Mouse (Mus musculus) monocyte, adult 2 months (primary cell): ENCODE results near the gene Wwox.

ENCODE experiments used
- DNase-seq, 2 experiments: peaks; one replicate each; pipeline ENCODE4 v3.0.0; 2022; ENCODE audit warnings: low spot score in 2 of 2, low read depth in 1 of 2

Wwox gene

DNA sequence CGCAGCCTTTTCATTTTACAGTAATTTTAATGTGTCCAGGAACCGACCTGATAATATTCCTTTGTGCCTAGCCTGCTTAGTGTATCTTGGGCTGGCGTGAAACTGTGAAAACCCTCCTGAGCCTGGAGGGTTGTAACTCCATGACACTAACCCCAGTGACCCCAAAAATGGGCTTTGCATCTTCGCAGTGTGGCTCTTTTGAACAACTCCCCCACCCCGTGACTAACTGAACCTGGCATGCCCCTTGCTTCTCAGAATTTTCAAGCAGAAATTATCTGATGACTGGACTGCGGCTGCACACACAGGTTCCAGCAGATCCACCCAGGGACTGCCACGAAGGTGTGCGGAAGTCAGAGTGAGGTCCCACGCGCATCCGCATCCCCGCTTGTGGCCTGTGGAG is 631.8 kb downstream of the Wwox start:
- no peak for DNase-seq

- no peak for DNase-seq
These were observed 638.8 kb downstream of the Wwox start for GRCm38 (mm10) chr8:115078296-115078695.

- no peak for DNase-seq
These were observed 642.1 kb downstream of the Wwox start for GRCm38 (mm10) chr8:115081302-115082207.

DNA sequence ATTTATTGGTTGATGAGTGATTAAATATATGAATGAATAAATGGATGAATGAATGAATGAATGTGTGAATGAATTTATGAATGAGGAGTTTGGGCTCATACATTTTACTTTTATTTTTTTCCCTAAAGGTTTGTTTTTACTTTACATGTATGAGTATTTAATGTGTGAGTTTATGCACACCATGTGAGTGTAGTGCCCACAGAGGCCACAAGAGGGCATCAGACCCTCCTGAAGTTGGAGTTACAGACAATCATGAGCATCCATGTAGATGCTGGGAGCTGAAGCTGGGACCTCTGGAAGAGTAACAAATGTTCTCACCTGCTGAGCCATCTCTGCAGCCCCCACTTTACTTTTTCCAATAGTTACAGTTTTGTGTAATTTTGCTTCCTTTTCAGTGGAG is 648.7 kb downstream of the Wwox start:
- DNase-seq = no peak

- no peak for DNase-seq
These were observed 650.3 kb downstream of the Wwox start for GRCm38 (mm10) chr8:115089744-115090143.

DNA sequence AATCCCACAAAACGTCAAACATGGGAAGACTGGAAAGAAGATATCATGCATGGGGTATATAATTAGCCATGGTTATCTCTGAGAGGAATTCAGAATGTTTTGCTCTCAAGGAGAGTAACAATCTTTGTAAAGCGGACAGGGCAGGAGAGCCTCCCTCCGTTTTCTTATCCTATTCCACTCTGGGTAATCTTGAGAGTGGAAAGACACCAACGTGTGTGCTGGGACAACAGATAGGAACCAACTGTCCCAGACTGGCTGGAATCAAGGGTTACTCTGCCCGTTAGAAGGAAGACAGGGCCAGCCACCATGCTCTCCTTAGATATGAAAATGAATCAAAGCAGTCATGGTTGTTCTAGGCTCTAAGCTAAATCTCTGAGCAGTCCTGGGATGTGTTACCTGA is 650.7 kb downstream of the Wwox start:
- DNase-seq = no peak

- DNase-seq = no peak
These were observed 656.1 kb downstream of the Wwox start for GRCm38 (mm10) chr8:115095548-115095947.

DNA sequence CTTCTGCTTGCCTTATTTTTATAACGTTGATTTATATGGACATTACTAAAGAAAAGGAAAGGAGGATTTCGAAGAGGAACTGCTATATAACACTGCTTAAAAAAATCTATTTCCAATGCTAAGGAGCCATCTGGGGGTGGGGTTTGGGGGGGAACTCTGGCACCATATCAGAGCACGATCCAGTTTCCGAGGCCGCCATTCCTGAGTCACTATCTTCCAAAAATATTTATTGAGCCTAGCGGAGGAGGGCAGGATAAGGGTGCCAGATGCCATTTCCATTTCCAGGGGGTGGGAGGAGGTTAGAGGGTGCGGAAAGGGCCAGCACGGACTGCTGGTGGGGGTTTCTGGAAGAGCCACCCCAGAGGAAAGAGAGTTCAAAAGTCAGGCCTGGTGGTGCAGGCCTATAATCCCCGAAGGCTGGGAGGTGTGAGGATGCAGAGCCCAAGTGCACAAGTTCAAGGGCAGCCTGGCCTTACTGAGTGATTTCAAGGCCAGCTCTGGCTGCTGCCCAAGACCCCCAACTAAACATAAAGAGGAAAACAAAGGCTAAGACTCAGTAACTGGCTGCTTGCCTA is 658.6 kb downstream of the Wwox start:
- DNase-seq = no peak

- DNase-seq = no peak
These were observed 669.9 kb downstream of the Wwox start for GRCm38 (mm10) chr8:115109309-115109708.

DNA sequence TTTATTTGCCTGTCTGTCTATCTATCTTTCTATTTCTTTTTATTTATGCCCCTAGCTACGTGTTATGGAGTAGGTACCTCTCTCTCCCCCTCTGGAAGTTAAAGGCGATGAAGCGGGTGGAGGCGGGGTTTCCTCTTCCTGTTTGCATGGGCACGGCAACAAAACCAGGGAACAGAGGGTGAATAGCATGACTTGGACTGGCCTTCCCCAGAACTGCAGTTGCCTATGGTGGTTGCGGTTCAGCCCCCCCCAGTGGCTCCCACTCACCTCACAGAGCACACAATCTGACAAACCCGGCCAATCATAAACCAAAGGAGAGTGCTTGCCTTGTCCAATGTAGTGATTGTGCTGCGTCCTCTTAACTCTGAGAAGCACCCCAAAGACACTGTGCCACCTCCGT is 671.0 kb downstream of the Wwox start:
- DNase-seq = no peak

DNA sequence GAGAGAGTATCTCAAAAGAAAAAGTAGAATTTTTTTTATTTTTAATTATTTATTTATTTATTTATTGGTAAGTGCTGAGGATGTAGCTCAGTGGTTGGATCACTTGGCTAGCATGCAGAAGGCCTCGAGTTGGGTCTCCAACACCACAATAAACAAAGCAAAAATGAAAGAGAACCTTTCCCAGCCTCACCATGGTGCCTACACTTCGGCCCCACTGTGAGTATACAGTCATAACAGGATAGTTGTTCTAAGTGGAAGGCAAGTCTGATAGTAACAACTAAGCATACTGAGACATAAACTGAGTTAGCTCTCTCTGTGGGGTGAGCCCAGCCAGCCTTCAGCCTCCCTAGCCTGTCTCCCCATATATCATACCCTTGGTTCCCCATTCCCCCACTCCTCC is 672.6 kb downstream of the Wwox start:
- DNase-seq = no peak

- DNase-seq = no peak
These were observed 675.0 kb downstream of the Wwox start for GRCm38 (mm10) chr8:115114498-115114897.

DNA sequence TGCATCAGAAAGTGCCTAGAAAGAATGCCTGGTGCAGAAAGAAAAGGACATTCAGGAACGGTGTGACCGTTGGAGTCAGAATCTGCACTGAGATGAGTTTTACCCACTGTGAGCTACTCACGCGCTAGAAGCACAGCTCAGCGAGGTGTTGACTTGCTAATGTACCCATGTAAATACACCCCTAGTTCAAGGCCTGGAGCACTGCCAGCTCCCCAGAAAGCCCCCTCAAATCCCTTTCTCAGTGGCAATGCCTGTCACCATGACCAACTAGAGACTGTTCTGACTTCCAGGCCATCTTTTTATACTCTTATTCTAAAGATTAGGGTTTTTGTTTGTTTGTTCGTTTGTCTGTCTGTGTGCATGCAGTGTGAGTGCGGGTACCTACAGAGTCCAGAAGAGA is 686.6 kb downstream of the Wwox start:
- DNase-seq = no peak

DNA sequence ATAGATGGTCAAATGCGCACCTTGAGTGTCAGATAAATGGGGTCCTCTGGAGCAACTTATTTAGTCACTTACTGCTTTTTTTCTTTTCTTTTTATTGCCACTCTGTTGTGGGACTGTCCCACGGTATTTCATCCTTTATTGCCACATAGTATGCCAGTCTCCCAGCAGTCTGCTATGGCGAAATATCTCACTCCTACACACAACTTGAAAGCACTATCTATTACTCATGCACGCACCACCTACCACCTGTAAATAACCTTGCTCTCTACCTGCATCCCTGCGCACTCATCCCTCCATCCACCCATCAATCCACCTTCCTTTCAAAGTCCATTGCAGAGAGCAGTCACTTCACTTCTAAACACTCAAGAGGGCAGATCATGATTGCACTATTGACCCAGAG is 687.2 kb downstream of the Wwox start:
- no peak for DNase-seq

DNA sequence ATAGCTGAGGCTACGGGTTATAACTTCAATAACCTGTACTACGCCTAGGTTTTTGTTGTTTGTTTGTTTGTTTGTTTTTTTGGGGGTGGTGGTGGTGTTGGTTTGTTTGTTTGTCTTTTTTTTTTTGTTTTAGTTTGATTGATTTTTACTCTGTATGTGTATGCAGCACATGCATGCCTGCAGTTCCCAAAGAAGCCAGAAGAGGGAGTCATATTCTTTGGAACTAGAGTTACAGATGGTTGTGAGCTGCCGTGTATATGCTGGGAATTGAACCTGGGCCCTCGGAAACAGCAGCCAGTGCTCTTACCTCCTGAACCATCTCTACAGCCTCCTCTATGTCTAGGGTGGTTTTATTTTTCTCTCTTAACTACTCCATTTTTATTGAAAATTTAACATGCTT is 689.9 kb downstream of the Wwox start:
- no peak for DNase-seq

DNA sequence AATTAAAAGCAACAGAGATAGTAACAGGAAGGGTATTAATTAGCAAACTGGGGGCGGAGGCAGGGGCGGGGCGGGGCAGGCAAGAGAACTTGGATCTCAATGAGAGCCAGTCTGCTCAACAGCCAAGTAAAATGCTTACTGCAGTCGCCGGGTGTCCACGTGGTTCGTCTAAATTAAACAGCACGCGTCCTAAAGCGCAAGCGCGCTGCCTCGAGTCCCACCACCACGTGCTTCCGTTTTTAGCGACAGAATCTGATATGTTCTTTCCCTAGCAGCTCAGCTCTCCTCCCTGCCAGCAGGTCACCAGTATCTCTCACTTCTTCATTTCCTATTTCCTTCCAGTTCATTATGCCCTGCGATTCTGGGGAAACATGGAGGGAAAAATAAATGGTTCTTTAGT is 693.7 kb downstream of the Wwox start:
- no peak for DNase-seq

GRCm38 (mm10) chr8:115133711-115134218 is 694.3 kb downstream of the Wwox start:
- no peak for DNase-seq

GRCm38 (mm10) chr8:115136888-115137287 is 697.4 kb downstream of the Wwox start:
- no peak for DNase-seq

DNA sequence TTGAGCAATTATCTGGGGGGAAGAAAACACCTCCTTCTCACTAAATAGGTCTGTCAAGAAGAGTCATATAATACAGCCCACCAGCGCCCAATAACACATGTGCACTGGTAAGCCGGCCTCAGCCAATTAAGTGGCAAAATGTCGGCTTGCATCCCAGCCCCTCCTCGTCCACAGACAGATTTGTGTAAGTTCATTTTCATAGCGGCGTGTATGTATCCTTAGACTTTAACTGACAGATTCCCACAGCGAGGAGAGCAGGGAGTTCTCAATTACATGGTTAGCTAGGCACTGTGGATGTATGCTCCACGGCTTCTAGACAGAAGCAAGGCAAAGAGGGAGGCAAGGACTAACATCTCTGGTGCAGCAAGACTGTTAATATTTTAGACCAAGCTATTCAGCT is 702.2 kb downstream of the Wwox start:
- DNase-seq = no peak

- no peak for DNase-seq
These were observed 704.3 kb downstream of the Wwox start for GRCm38 (mm10) chr8:115143530-115144320.

DNA sequence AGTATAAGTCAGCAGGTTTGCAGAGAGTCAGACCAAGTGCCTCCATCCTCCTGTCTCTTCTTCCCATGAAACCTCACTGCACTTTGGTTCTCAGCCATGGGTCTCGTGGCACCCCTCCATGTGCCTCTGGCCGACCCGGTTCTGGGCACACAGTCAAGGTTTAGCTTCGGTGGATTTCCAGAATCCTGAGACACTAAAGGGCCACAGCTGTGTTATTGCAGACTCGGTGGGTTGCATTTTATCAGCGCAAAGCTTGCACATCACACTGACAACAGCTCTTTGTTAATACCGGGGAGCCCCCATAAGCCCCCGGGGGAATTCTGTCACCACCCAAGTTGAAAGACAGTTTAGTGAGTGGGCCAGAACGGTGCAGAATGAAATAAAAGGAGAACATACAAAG is 707.6 kb downstream of the Wwox start:
- no peak for DNase-seq
